Mouse (Mus musculus) thymus, postnatal 14 days (tissue): Measurements from ENCODE around the gene Nsl1.

Experiments
- DNase-seq: peaks from one replicate; pipeline ENCODE4 v3.0.0; 2021

The Nsl1 gene

DNA sequence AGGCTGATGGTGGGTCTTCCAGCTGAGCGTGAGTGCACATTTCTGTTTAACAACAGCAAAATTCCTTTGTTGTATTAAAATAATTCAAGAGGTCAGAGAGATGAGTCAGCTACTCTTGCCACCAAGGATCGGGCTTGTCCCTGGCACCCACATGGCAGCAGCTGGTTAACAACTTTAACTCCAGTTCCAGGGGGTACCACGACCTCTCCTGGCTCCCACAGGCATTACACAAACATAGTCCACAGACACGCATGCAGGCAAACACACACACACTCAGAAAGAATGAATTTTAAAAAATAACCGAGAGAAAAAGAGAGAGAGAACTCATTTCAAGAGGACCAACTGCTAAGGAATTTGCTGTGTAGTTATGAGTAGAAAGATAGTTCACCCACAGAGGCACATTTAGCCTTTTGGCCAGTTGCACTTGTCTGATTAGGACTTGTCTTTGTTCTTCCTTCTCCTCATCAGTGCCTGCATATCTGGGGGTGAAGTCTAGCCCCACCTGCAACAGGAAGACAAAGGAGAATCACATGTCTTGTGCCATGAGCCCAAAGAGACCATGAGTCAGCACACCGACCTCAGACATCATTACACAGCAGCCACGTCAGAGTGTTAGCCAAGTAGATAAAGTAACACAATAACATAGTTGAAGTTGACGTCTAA, 7.8 kb upstream of the Nsl1 start:
- no peak for DNase-seq

DNA sequence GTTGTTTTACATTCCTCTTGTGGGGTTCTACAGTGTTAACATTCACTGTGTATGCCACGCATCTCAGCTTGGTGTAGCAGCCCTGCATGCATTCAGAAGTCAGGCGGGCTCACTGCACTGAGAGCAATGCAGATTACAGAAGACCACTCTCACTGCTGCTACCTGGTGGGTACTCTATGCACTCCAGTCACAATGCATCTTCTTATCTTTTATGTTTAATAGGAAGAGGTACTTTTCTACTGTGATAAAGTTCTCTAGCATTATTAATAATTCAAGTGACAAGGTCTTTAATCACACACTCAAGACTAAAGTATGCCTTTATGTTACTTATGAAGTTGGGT, 7.3 kb upstream of the Nsl1 start:
- no peak for DNase-seq

DNA sequence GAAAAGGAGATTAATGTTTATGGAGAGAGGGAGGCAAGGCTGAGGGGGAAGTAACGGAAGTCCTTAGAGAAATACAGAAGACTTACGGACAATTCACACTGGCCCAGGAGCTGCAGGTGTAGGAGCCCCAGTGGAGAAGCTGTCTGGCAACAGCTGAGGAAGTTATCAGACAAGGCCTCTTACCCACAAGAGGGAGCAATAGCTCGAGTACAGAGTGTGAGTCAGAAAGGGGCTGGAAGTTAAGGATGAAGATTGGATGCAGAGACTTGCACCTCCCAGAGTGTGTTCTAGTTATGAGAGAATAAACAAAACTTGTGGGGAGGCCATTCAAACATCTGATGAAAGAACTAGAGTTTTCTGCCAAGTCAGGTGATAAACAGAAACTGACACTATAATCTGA, 5.4 kb upstream of the Nsl1 start:
- DNase-seq: no peak

DNA sequence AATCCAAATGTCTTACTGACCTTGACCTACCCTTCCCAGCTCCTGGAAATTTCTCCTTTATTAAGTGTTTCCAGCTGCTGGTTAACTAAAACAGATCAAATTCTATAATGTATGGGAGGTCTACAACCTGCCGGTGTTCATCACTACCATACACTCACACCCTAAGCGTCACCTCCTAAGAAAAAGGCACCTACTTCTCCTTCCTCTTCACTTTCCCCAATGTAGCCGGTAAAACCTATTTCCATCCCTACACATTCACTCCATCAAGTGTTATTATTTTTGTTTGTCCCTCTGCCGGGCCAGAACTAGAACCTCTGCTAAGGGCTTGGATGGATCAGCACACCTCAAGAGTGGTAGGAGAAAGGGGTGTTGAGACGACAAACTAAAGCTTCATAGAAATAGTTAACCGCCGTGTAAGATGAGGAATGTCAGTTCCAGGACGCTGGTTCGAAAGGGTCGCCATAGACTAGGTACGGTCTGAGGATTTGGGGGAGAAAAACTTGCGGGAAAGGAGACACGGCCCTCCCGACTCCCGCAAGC, 501 bp upstream of the Nsl1 start:
- no peak for DNase-seq

DNA sequence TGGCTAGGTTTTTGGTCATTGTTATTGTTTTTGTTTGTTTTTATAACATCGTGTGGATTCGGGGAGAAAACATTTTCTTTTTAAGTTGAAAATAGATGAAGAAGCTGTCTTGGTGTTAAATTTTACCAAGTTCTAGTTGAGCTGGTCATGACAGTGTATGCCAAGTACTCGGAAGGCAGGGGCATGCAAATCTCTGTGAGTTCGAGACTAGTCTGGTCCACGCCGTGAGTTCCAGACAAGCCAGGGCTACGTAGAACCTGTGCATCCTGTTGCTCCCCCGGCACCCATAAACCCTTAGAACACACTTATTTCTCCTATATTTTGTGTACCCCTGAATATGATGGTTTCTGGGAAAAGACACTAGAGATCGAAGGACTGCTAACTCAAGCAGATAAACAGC, 888 bp downstream of the Nsl1 start:
- DNase-seq: no peak

DNA sequence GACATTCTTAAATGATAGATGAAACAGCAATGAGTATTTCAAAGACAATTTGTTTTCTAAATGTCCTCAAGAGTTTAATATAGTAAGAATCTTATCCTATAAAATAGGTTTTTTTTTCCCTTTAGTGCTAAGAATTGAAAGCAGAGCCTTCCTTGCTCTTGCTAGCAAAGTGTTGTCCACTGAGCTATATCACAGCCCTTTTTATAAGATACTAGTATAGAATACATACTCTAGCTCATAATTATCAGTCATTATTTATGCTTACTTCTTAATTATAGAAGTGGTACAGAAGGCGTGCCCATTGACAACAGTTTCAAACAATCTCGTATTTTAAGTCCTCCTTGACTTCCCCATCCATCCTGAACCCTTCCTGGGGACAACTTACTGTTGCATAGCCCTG, 1.7 kb downstream of the Nsl1 start:
- no peak for DNase-seq

DNA sequence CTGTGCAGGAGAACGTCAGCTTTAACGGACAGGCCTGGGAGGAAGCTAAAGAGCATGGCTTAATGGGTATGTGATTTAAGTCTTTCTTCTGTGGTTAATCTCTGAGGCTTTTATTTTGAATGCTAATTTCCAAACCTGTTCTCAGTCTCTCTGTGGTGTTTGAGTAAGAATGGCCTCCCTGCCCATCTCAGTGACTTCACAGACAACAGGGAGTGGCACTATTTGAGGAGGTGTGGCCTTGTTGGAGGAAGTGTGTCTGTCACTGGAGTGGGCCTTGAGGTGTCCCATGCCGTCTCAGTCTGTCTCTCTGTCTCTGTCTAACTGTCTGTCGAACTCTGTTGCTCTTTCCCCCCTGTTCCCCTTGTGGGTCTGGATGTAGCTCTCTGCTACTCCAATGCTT, 2.4 kb downstream of the Nsl1 start:
- no peak for DNase-seq

DNA sequence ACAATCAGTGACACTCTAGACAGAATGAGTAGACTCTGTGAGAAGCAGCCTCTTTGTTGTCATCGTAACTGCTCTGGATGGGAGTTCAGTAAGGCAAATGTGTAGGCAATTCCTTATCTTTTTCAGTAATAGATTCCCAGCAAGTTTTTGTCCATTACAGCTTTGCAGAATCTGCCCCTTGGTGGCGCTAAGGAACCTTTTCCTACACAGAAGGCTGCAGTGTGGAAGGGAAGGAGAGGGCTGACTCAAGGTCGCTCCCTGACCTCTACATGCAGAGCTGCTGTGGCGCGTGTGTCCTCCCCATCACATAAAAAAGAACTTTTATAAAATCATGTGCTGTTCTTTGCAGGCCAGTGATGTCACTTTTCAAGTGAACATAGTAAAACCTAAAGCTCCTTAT, 5.6 kb downstream of the Nsl1 start:
- no peak for DNase-seq

DNA sequence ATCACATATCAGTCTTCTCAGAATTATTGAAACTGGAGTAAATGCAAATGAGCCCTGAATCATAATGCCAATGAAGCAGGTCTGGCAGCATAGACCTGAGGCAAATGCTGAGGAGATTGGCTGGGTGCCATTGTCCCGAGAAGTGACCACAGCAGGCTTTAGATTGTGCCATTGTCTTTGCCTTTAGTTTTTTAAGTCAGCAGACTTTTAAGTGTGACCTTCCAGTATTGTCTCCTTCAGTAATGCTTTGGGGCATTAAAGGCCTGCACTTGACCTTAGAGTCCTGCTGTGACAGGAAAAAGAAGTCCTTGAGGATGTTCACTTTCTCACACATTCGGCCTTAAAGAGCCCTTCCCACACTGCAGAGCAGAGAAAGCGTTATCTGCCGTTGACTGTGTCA, 7.4 kb downstream of the Nsl1 start:
- DNase-seq: no peak

DNA sequence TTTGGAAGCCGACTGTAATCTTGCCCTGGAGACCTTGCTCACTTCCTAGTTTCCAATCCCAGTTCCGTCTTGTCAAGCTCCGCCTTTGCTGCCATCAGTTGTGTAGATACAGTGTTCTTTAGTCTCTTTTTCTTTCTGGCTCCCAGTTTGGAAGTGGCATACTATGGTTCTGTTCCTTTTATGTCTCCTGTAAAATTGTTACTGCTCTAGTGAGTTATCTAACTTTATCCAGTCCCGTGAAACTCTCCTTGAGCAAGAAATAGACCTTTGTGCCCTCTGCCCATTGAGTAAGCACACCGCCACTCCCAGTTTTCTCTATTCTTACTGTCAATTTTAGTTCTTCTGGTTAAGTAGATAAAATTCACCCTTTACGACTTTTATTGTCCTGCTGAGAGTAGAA, 8.8 kb downstream of the Nsl1 start:
- no peak for DNase-seq

DNA sequence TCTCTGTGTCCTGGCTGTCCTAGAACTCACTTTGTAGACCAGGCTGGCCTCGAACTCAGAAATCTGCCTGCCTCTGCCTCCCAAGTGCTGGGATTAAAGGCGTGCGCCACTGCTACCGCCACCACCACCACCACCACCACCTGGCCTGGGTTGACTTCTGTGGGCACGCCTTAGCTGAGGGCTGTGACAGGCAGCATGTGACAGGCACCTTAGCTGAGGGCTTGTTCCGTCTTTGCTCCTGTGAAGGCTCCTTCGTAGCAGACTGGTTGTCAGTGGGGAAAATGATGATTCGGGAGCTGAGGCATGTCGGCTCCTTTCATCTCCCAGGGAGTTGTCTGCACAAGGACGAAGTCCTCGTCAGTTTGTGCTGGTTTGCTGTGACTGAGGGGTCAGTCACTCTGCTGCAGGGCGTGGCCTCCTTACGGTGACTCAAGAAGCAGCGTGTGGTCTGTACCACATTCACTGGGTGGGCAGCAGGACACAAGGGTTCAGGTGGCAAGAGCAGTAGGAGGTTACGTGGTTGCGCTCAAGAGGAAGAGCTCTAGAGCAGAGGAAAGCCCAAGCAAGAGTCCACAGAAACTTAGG, 9.6 kb downstream of the Nsl1 start:
- no peak for DNase-seq

DNA sequence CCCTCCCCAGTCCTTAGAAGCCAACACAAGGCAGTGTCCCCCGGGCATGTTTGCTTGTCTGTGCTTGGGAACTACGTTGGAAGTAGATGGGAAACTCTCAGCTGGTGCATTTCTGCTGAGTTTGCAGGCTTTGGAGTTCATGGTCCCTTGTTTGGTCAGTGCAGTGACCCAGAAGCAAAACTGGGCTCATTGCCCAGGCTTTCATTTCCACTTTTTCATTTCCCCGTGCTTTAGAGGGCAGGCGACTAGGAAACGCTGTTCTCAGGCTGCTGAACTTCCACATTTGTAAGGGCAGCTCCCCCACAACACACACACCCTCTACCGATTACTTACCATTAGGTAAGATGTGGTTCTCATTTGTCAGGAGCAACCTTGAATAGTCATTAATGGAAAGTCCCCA, 10.2 kb downstream of the Nsl1 start:
- DNase-seq: no peak

DNA sequence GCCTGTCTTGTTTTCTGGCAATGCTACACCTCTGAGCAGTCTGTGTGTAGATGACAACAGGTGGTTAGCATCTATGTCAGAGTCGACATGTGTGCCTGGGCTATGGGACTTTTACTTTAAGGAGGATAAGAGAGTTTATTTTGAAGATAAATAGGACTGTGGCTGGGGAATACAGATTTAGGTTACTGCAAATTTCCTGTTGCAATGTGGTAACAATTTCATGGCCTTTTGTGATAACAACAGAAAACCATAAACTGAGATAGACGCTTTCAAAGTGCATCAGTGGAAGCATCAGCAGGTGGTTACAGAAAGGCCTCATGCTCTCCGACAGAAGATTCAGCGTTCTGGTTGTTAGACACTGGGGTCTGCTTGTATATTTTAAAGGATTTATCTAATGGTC, 10.7 kb downstream of the Nsl1 start:
- DNase-seq: no peak

DNA sequence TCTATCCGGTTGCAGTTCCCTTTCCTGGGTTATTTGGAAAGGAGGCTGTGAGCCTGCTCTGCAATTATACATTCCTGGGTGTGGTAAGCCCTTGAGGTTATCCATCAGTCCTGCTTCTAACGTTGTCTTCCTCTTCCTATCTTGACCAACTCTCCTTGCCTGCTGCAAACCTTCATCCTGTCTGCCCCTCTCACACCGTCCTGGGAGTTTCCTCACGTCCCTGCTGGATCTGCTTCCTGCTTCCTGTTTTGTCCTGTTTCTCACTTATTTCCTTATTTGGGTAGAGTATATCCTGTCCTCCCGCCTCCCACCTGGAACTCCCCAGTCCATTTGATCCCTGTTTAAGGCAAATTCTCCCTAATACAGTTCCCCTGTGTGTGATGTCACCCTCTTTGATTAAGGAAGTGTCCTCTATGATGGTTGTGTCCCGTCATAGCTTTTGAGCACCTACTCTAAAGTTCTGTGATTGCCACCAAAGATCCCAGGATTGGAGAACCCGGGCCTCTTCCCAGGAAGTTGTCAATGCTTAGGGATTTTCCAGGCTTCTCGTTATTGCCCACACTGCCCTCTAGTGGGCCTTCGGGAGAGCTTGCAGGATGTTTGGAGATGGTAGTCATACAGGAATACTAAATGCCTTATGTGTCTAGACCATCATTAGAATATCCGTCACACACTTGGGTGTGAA, 12.5 kb downstream of the Nsl1 start:
- DNase-seq: peak; percentile 14

DNA sequence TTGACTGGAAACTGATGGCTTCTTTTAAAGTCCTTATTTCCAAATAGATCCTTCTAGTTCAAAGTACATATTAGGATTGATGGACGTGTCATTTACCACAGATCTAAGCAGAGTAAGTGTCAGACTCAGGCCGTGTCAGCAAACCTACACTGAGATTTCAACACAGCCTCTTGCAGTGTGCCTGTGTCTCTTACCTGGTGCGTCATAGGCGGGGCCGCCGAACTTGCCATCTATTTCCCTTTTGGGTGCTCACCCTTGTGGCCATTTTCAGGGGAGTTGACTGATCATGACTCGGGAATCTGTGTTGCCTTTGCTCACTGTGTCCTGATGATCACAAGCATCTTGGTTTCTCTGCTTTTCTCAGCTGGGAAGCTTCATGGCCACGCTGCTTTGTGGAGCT, 20.4 kb downstream of the Nsl1 start:
- DNase-seq: no peak

DNA sequence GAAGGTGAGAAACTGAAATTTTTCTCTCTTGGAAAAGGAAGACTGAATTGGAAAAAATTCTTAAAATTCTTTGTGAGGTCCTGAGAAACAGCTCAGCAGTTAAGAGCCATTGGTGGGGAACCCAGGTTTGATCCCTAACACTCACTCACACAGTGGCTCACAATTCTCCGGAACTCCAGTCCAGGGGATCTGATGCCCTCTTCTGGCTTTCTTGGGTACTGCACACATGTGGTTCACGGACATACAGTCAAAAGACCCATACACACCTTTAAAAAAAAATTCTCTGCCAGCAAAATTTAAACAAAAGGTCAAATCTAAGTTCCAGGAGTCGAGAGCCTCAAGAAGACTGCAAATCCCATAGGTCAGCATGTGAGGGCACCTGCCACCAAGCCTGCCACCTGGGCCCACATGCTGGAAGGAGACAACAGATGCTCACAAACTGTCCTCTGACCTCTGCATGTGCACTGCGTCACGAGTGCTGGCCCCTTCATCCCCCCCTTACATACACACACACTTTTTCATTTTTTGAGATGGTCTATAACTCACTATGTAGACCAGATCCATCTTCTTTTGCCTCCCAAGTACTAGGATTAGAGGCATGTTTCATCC, 22.2 kb downstream of the Nsl1 start:
- DNase-seq: peak; percentile 62

DNA sequence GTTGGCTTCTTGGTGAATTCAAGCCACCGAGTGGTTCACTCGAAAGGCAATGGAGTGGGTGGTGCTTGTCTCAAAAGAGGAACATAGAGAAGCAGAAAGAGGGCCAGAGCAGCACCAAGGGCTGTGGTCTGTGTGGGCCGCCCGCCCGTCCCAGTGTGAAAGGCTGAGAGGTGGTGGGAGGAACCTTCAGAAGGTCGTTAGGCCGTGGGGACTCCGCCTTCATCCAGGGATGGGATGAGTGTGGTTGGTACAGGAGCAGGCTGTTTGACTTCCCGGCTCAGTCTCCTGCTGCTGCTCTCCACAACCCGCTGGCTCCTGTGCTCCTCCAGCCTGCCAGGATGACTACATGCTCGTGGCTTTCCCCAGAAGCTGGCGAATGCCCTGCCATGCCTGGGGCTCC, 22.8 kb downstream of the Nsl1 start:
- no peak for DNase-seq

DNA sequence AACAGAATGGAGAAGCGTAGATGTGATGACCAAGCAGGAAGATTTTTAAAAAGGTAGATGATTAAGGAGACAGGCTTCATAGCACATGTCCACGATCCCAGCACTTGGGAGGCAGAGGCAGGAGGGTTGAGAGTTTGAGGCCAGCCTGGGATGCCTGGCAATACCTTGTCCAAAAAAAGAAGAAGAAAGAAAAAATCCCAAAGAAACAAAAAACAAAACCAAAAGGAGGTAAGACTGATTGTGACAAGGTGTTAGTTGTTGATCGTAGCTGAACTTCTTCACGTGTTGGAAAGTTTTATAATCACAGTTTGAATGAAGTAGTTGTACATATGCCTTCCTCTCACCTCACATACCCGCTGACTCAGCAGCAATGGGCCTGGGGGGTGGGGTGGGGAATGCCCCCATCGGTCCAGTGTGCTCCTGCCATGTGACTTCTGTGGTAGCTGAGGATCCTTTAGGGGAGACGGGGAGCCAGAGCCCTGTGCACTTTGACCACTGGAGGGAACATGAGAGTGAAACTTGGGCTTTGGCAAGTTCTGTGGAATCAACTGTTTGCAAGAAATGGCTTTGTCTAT, 23.6 kb downstream of the Nsl1 start:
- DNase-seq: no peak

DNA sequence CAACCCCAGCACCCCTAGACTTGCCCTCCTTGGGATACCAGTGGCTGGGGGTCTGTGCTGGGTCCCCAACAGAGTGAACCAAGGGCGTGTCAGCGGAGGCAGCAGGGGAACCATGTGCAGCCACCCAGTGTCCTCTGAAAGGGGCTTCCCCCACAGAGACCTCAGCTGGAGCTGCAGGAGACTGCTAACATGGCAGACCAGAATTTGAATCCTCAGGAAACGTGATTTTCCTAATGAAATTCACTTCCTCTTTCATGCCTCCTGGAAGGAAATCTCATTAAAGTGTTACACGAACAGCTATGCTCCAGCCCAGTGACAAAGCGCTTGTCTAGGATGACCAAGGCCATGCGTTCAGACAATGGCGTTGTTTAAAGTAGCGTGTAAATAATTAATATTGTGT, 24.1 kb downstream of the Nsl1 start:
- no peak for DNase-seq

DNA sequence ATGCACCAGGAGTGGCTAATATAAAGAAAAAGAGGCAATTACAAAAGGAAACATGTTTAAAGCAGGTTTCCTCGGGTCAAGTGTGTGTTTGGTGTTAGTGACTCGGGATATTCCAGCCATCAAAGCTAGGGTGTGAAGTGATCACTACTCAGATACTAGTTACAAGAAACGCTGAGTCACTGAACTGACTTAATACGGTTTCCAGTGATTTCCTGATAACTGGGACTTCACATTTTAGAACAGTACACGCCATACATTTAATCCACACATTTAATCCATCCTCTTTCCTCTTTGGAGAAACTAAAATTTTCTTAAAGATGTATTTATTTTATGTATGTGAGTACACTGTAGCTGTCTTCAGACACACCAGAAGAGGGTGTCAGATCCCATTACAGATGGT, 25.1 kb downstream of the Nsl1 start:
- DNase-seq: no peak

DNA sequence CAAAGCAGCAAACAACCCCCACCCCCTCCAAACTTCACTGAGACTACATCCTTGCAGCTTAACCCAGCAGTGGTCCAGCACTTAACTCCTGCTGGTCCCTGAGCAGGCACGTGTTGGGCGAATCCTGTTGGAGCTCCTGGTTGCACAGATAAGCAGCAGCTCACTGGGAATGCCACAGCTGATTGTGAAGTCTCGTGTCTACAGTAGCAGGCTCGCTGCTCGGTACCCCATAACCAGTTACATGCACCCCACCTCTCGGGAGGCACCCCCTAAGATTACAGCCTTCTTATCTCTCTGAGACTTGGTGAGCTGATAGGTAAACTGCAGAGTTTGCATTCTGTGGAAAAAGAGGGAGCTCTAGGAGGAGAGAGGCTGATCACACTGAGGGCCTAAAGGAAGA, 26.5 kb downstream of the Nsl1 start:
- no peak for DNase-seq

DNA sequence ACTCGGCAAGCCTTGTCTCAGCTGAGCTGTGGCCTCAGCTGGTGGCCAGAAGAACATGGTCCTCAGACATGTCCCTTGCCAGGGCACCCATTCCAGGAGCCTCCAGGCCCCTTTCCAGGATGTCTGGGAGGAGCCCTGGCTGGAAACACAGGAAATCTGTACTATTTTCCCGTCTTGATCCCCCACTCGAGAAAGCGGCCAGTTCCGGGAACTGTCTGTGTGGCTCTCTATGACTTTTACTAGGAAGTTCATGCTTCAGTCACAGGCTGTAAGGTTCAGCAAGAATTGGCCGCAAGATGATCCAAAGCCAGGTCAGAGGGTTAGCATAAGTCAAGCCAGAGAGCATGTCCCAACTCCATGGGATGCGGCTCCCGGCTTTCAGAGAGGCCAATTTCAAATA, 29.2 kb downstream of the Nsl1 start:
- no peak for DNase-seq

DNA sequence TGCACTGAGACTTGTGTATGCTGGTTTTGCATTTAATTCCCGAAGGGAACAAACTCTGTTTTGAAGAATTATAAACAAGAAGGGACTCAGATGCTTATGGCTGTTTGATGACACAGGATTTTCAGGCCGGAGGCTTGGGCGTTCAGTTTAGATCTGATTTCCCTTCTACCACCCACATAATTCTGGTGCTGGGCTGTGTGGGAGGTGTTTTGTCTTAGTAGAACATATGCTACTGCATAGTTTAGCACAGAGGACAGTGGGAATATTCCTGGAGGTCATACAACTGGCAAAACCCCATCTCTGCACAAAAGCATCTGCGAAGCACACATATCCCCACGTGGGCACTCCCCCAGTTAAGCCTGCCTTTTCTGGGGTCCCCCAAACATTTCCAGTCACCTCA, 30.8 kb downstream of the Nsl1 start:
- no peak for DNase-seq

DNA sequence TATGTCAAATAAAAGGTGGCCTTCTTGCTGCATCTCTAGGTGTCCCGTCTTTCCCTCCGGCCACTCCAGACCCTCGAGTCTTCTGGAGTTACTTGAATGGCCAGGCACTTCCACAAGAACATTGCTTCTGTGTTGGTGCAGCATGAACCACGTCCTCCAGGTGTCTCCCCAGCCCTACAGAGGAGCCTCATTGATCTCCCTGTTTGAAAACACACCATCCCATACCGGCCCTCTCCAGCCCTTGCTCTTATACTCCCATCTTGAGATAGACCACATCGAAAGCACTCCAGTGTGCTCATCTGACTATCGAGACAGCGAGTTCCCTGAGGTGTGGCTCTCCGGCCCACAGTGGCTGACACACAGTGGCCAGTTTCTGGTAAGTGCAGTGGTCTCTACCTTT, 32.2 kb downstream of the Nsl1 start:
- DNase-seq: no peak
